Mouse (Mus musculus): Measurements from ENCODE around the gene Gm47959. TPM values are rescaled to one million over a fixed set of nuclear protein-coding genes. Genes with fewer than 3 reads are reported as not detected.

Gene Gm47959
- polyA plus RNA-seq, 1 experiment: not detected

- TF ChIP-seq EP300 (IDR thresholded peaks at IDR 0.05; ENCODE audit: insufficient read depth, low read depth, low read length) (no peak), CTCF (IDR thresholded peaks at IDR 0.05; ENCODE audit: low read depth, low read length) (no peak), POLR2A (IDR thresholded peaks at IDR 0.05; ENCODE audit: insufficient read depth, low read length) (no peak)
- Histone ChIP-seq H3K27ac (ENCODE audit: insufficient read depth, low read length) (no peak overlapping the region), H3K4me3 (ENCODE audit: low read depth, low read length) (no peak overlapping the region), H3K36me3 (ENCODE audit: control insufficient read depth, insufficient read depth, low read length, poor library complexity, severe bottlenecking) (no peaks in the 10 kb centered on the region), H3K27me3 (ENCODE audit: control insufficient read depth, insufficient read depth, low read length, poor library complexity, severe bottlenecking) (no peaks in the 10 kb centered on the region; the same call in 1 of the 2 replicates), H3K9me3 (replicated peaks; ENCODE audit: control insufficient read depth, insufficient read depth, low read length, poor library complexity, severe bottlenecking) (no peaks in the 10 kb centered on the region), H3K9ac (ENCODE audit: low read depth, poor library complexity, severe bottlenecking) (no peak overlapping the region), H3K4me1 (ENCODE audit: control insufficient read depth, insufficient read depth, low read length) (no peaks in the 10 kb centered on the region)
Measured at GRCm38 (mm10) chr1:82991062-82991461, 9.3 kb upstream of the Gm47959 start.

GRCm38 (mm10) chr1:82991596-82991995 is 8.8 kb upstream of the Gm47959 start:
- Histone ChIP-seq H3K4me1 (ENCODE audit: control insufficient read depth, insufficient read depth, low read length) (no peaks in the 10 kb centered on the region), H3K27me3 (ENCODE audit: control insufficient read depth, insufficient read depth, low read length, poor library complexity, severe bottlenecking) (no peaks in the 10 kb centered on the region; the same call in 1 of the 2 replicates), H3K27ac (ENCODE audit: insufficient read depth, low read length) (no peak overlapping the region), H3K9me3 (replicated peaks; ENCODE audit: control insufficient read depth, insufficient read depth, low read length, poor library complexity, severe bottlenecking) (no peaks in the 10 kb centered on the region), H3K36me3 (ENCODE audit: control insufficient read depth, insufficient read depth, low read length, poor library complexity, severe bottlenecking) (no peaks in the 10 kb centered on the region), H3K9ac (ENCODE audit: low read depth, poor library complexity, severe bottlenecking) (no peak overlapping the region), H3K4me3 (ENCODE audit: low read depth, low read length) (no peak overlapping the region)
- no peak for TF ChIP-seq EP300 (IDR thresholded peaks at IDR 0.05; ENCODE audit: insufficient read depth, low read depth, low read length)
- TF ChIP-seq CTCF (IDR thresholded peaks at IDR 0.05; ENCODE audit: low read depth, low read length): no peak
- TF ChIP-seq POLR2A (IDR thresholded peaks at IDR 0.05; ENCODE audit: insufficient read depth, low read length): no peak

GRCm38 (mm10) chr1:82992093-82992492 is 8.3 kb upstream of the Gm47959 start:
- Histone ChIP-seq H3K4me1 (ENCODE audit: control insufficient read depth, insufficient read depth, low read length) (no peaks in the 10 kb centered on the region), H3K9ac (ENCODE audit: low read depth, poor library complexity, severe bottlenecking) (no peak overlapping the region), H3K36me3 (ENCODE audit: control insufficient read depth, insufficient read depth, low read length, poor library complexity, severe bottlenecking) (no peaks in the 10 kb centered on the region), H3K27ac (ENCODE audit: insufficient read depth, low read length) (no peak overlapping the region), H3K9me3 (replicated peaks; ENCODE audit: control insufficient read depth, insufficient read depth, low read length, poor library complexity, severe bottlenecking) (no peaks in the 10 kb centered on the region), H3K27me3 (ENCODE audit: control insufficient read depth, insufficient read depth, low read length, poor library complexity, severe bottlenecking) (no peaks in the 10 kb centered on the region; the same call in 1 of the 2 replicates), H3K4me3 (ENCODE audit: low read depth, low read length) (no peak overlapping the region)
- TF ChIP-seq EP300 (IDR thresholded peaks at IDR 0.05; ENCODE audit: insufficient read depth, low read depth, low read length) (no peak), CTCF (IDR thresholded peaks at IDR 0.05; ENCODE audit: low read depth, low read length) (no peak), POLR2A (IDR thresholded peaks at IDR 0.05; ENCODE audit: insufficient read depth, low read length) (no peak)

GRCm38 (mm10) chr1:82993947-82994346 is 6.4 kb upstream of the Gm47959 start:
- H3K27ac ChIP-seq (ENCODE audit: insufficient read depth, low read length): no peak overlapping the region
- TF ChIP-seq CTCF (IDR thresholded peaks at IDR 0.05; ENCODE audit: low read depth, low read length): no peak
- TF ChIP-seq EP300 (IDR thresholded peaks at IDR 0.05; ENCODE audit: insufficient read depth, low read depth, low read length): no peak
- no peak for TF ChIP-seq POLR2A (IDR thresholded peaks at IDR 0.05; ENCODE audit: insufficient read depth, low read length)
- no peak overlapping the region for H3K9ac ChIP-seq (ENCODE audit: low read depth, poor library complexity, severe bottlenecking)
- no peaks in the 10 kb centered on the region for H3K9me3 ChIP-seq (replicated peaks; ENCODE audit: control insufficient read depth, insufficient read depth, low read length, poor library complexity, severe bottlenecking)
- H3K4me1 ChIP-seq (ENCODE audit: control insufficient read depth, insufficient read depth, low read length): no peaks in the 10 kb centered on the region
- H3K27me3 ChIP-seq (ENCODE audit: control insufficient read depth, insufficient read depth, low read length, poor library complexity, severe bottlenecking): no peaks in the 10 kb centered on the region; the same call in 1 of the 2 replicates
- H3K4me3 ChIP-seq (ENCODE audit: low read depth, low read length): no peak overlapping the region
- no peaks in the 10 kb centered on the region for H3K36me3 ChIP-seq (ENCODE audit: control insufficient read depth, insufficient read depth, low read length, poor library complexity, severe bottlenecking)

- Histone ChIP-seq H3K4me3 (ENCODE audit: low read depth, low read length) (no peak overlapping the region), H3K27me3 (ENCODE audit: control insufficient read depth, insufficient read depth, low read length, poor library complexity, severe bottlenecking) (no peaks in the 10 kb centered on the region), H3K9me3 (replicated peaks; ENCODE audit: control insufficient read depth, insufficient read depth, low read length, poor library complexity, severe bottlenecking) (no peaks in the 10 kb centered on the region), H3K27ac (ENCODE audit: insufficient read depth, low read length) (no peak overlapping the region), H3K9ac (ENCODE audit: low read depth, poor library complexity, severe bottlenecking) (no peak overlapping the region), H3K4me1 (ENCODE audit: control insufficient read depth, insufficient read depth, low read length) (no peaks in the 10 kb centered on the region), H3K36me3 (ENCODE audit: control insufficient read depth, insufficient read depth, low read length, poor library complexity, severe bottlenecking) (no peaks in the 10 kb centered on the region)
- TF ChIP-seq POLR2A (IDR thresholded peaks at IDR 0.05; ENCODE audit: insufficient read depth, low read length): no peak
- TF ChIP-seq CTCF (IDR thresholded peaks at IDR 0.05; ENCODE audit: low read depth, low read length): no peak
- no peak for TF ChIP-seq EP300 (IDR thresholded peaks at IDR 0.05; ENCODE audit: insufficient read depth, low read depth, low read length)
Measured at GRCm38 (mm10) chr1:83006218-83007179, 6.2 kb downstream of the Gm47959 start.

GRCm38 (mm10) chr1:83007471-83007870 is 7.1 kb downstream of the Gm47959 start:
- no peak overlapping the region for H3K4me3 ChIP-seq (ENCODE audit: low read depth, low read length)
- H3K4me1 ChIP-seq (ENCODE audit: control insufficient read depth, insufficient read depth, low read length): no peaks in the 10 kb centered on the region
- H3K27me3 ChIP-seq (ENCODE audit: control insufficient read depth, insufficient read depth, low read length, poor library complexity, severe bottlenecking): no peaks in the 10 kb centered on the region
- no peak overlapping the region for H3K27ac ChIP-seq (ENCODE audit: insufficient read depth, low read length)
- no peaks in the 10 kb centered on the region for H3K9me3 ChIP-seq (replicated peaks; ENCODE audit: control insufficient read depth, insufficient read depth, low read length, poor library complexity, severe bottlenecking)
- H3K9ac ChIP-seq (ENCODE audit: low read depth, poor library complexity, severe bottlenecking): no peak overlapping the region
- no peaks in the 10 kb centered on the region for H3K36me3 ChIP-seq (ENCODE audit: control insufficient read depth, insufficient read depth, low read length, poor library complexity, severe bottlenecking)
- no peak for TF ChIP-seq EP300 (IDR thresholded peaks at IDR 0.05; ENCODE audit: insufficient read depth, low read depth, low read length)
- TF ChIP-seq POLR2A (IDR thresholded peaks at IDR 0.05; ENCODE audit: insufficient read depth, low read length): no peak
- TF ChIP-seq CTCF (IDR thresholded peaks at IDR 0.05; ENCODE audit: low read depth, low read length): no peak

Measured in ES-Bruce4 (cell line).